Mouse (Mus musculus) intestine, embryonic 16.5 days (tissue): ENCODE results near the gene Hacd2. TPM values are rescaled to one million over a fixed set of nuclear protein-coding genes. Genes with fewer than 3 reads are reported as not detected.

Experiments
- ATAC-seq: fragments of 200-750 bp; cut with Nextera tagmentation; 2 replicates; pipeline ENCODE4 v1.8.0; 2017; ENCODE audit warnings: moderate TSS enrichment, moderate library complexity
- H3K27ac ChIP-seq: fragments of 300-500 bp; sonication (generic); 2 replicates; pipeline ENCODE4 v1.5.1; 2014; ENCODE audit warnings: mild to moderate bottlenecking, low read length
- H3K27me3 ChIP-seq: fragments of 300-500 bp; sonication (generic); replicated peaks from 2 replicates; pipeline ENCODE4 v1.6.1; 2014; ENCODE audit warnings: low read length, control low read depth, mixed read lengths; ENCODE audit not compliant: control insufficient read depth, insufficient read depth
- H3K36me3 ChIP-seq: fragments of 300-500 bp; sonication (generic); 2 replicates; pipeline ENCODE4 v1.6.1; 2014; ENCODE audit warnings: low read length, control low read depth; ENCODE audit not compliant: control insufficient read depth, insufficient read depth
- H3K4me1 ChIP-seq: fragments of 300-500 bp; sonication (generic); 2 replicates; pipeline ENCODE4 v1.6.1; 2014; ENCODE audit warnings: low read length, control low read depth, mixed read lengths; ENCODE audit not compliant: control insufficient read depth, insufficient read depth
- H3K4me2 ChIP-seq: fragments of 300-500 bp; sonication (generic); 2 replicates; pipeline ENCODE4 v1.6.1; 2014; ENCODE audit warnings: low read depth, low read length, control low read depth
- H3K4me3 ChIP-seq: fragments of 300-500 bp; sonication (generic); 2 replicates; pipeline ENCODE4 v1.5.1; 2014; ENCODE audit warnings: mild to moderate bottlenecking, low read length
- H3K9ac ChIP-seq: fragments of 300-500 bp; sonication (generic); 2 replicates; pipeline ENCODE4 v1.6.1; 2014; ENCODE audit warnings: low read depth, low read length
- H3K9me3 ChIP-seq: fragments of 300-500 bp; sonication (generic); 2 replicates; pipeline ENCODE4 v1.6.1; 2016; ENCODE audit warnings: low read length, control low read depth; ENCODE audit not compliant: control insufficient read depth
- WGBS: fragments of 180-500 bp; shearing (Covaris S2); extraction: QIAGEN DNeasy Blood & Tissue Kit; methylation state at CpG from one replicate; pipeline ENCODE4 v1.1.7; 2014; 5-methylcytosine and 5-hydroxymethylcytosine counted together
- polyA plus RNA-seq: library from polyadenylated mRNA; unstranded; fragments of >200 nt; fragmentation: Nextera tagmentation; extraction: Ambion mirVana; gene quantifications from 2 replicates; pipeline ENCODE4 v1.2.1, GENCODE M21; 2015

Hacd2 gene
- polyA plus RNA-seq, 1 experiment from 2014 or later: 103 TPM

GRCm38 (mm10) chr16:35097870-35098530, 75.8 kb downstream of the Hacd2 start:
- no peak overlapping the region for H3K9ac ChIP-seq
- WGBS: 78% methylated on average over 3 of the region's 3 CpGs
- no peak overlapping the region for H3K4me2 ChIP-seq
- no peak overlapping the region for H3K27ac ChIP-seq
- H3K36me3 ChIP-seq: no peaks in the 10 kb centered on the region
- no peaks in the 10 kb centered on the region for H3K27me3 ChIP-seq
- 0 out of 2 replicates have a peak, but pooled peaks cover 4% of the 10 kb centered on the region for H3K4me1 ChIP-seq
- no peak overlapping the region for H3K4me3 ChIP-seq
- no peak for ATAC-seq
- no peaks in the 10 kb centered on the region for H3K9me3 ChIP-seq

GRCm38 (mm10) chr16:35101751-35102420, 79.7 kb downstream of the Hacd2 start:
- H3K9ac ChIP-seq: no peak overlapping the region
- H3K4me3 ChIP-seq: no peak overlapping the region
- 66% methylated on average over 12 of the region's 12 CpGs for WGBS
- no peaks in the 10 kb centered on the region for H3K27me3 ChIP-seq
- ATAC-seq: no peak
- H3K4me2 ChIP-seq: no peak overlapping the region
- 0 out of 2 replicates have a peak, but pooled peaks cover 4% of the 10 kb centered on the region for H3K4me1 ChIP-seq
- 0 out of 2 replicates have a peak, but pooled peaks cover under 1% of the 10 kb centered on the region for H3K36me3 ChIP-seq
- no peaks in the 10 kb centered on the region for H3K9me3 ChIP-seq
- no peak overlapping the region for H3K27ac ChIP-seq

GRCm38 (mm10) chr16:35102866-35103620, 80.8 kb downstream of the Hacd2 start:
- 52% methylated on average over 7 of the region's 7 CpGs for WGBS

GRCm38 (mm10) chr16:35107985-35108384, 85.8 kb downstream of the Hacd2 start:
- WGBS: 82% methylated on average over 6 of the region's 6 CpGs
- Histone ChIP-seq H3K36me3 (0 out of 2 replicates have a peak, but pooled peaks cover 3% of the 10 kb centered on the region), H3K4me2 (no peak overlapping the region), H3K4me3 (no peak overlapping the region), H3K9me3 (no peaks in the 10 kb centered on the region), H3K27me3 (no peaks in the 10 kb centered on the region), H3K9ac (no peak overlapping the region), H3K4me1 (no peaks in the 10 kb centered on the region; the same call in 1 of the 2 replicates), H3K27ac (no peak overlapping the region)
- ATAC-seq: no peak

More at GRCm38 (mm10) chr16:35102866-35103620, 80.8 kb downstream of the Hacd2 start:
- no peak overlapping the region for H3K27ac ChIP-seq
- no peak overlapping the region for H3K4me2 ChIP-seq
- no peak for ATAC-seq
- H3K27me3 ChIP-seq: no peaks in the 10 kb centered on the region
- H3K9ac ChIP-seq: no peak overlapping the region
- no peak overlapping the region for H3K4me3 ChIP-seq
- no peaks in the 10 kb centered on the region for H3K9me3 ChIP-seq
- H3K4me1 ChIP-seq: 0 out of 2 replicates have a peak, but pooled peaks cover under 1% of the 10 kb centered on the region
- 0 out of 2 replicates have a peak, but pooled peaks cover 3% of the 10 kb centered on the region for H3K36me3 ChIP-seq

GRCm38 (mm10) chr16:35109156-35109555, 86.9 kb downstream of the Hacd2 start:
- H3K4me1 ChIP-seq: no peaks in the 10 kb centered on the region; the same call in 1 of the 2 replicates
- no peak overlapping the region for H3K4me3 ChIP-seq
- 51% methylated on average over 8 of the region's 8 CpGs for WGBS
- ATAC-seq: no peak
- H3K9ac ChIP-seq: no peak overlapping the region
- H3K9me3 ChIP-seq: no peaks in the 10 kb centered on the region
- H3K27me3 ChIP-seq: no peaks in the 10 kb centered on the region
- H3K36me3 ChIP-seq: 0 out of 2 replicates have a peak, but pooled peaks cover 3% of the 10 kb centered on the region
- no peak overlapping the region for H3K4me2 ChIP-seq
- H3K27ac ChIP-seq: peak overlapping the region; percentile 47

GRCm38 (mm10) chr16:35109656-35110291, 87.5 kb downstream of the Hacd2 start:
- no peak overlapping the region for H3K9ac ChIP-seq
- H3K27me3 ChIP-seq: no peaks in the 10 kb centered on the region
- H3K4me3 ChIP-seq: no peak overlapping the region
- H3K36me3 ChIP-seq: 0 out of 2 replicates have a peak, but pooled peaks cover 3% of the 10 kb centered on the region
- no peaks in the 10 kb centered on the region for H3K9me3 ChIP-seq
- no peak for ATAC-seq
- H3K27ac ChIP-seq: peak overlapping the region; percentile 47
- 51% methylated on average over 7 of the region's 7 CpGs for WGBS
- no peaks in the 10 kb centered on the region; the same call in 1 of the 2 replicates for H3K4me1 ChIP-seq
- H3K4me2 ChIP-seq: no peak overlapping the region

- Histone ChIP-seq H3K4me2 (no peak overlapping the region), H3K9me3 (no peaks in the 10 kb centered on the region), H3K27me3 (no peaks in the 10 kb centered on the region), H3K36me3 (0 out of 2 replicates have a peak, but pooled peaks cover 3% of the 10 kb centered on the region), H3K4me1 (no peaks in the 10 kb centered on the region; the same call in 1 of the 2 replicates), H3K27ac (peak overlapping the region; percentile 69), H3K4me3 (no peak overlapping the region), H3K9ac (no peak overlapping the region)
- peak; percentile 89 for ATAC-seq
- WGBS: 30% methylated on average over 10 of the region's 10 CpGs
These were observed 88.3 kb downstream of the Hacd2 start for GRCm38 (mm10) chr16:35110410-35111142.

- no peaks in the 10 kb centered on the region for H3K27me3 ChIP-seq
- 60% methylated on average over 8 of the region's 8 CpGs for WGBS
- H3K9ac ChIP-seq: no peak overlapping the region
- no peak overlapping the region for H3K4me3 ChIP-seq
- no peaks in the 10 kb centered on the region; the same call in 1 of the 2 replicates for H3K4me1 ChIP-seq
- no peak overlapping the region for H3K4me2 ChIP-seq
- H3K36me3 ChIP-seq: 0 out of 2 replicates have a peak, but pooled peaks cover 3% of the 10 kb centered on the region
- H3K27ac ChIP-seq: 0 out of 2 replicates have a peak overlapping the region, but pooled peaks have one; percentile 69
- H3K9me3 ChIP-seq: no peaks in the 10 kb centered on the region
- peak; percentile 45 for ATAC-seq
These were observed 89.0 kb downstream of the Hacd2 start for GRCm38 (mm10) chr16:35111143-35111620.
